Mouse (Mus musculus) testis, postnatal 14 days (tissue): ENCODE data around the gene 2410137M14Rik.
"Not testable (repeated sequence)": the region's sequence is repeated elsewhere in the genome, so short reads cannot be mapped to it uniquely, and the experiment has no call there.

Experiments used
- DNase-seq: peaks from one replicate; pipeline ENCODE4 v3.0.0; 2021; ENCODE audit warnings: low spot score

2410137M14Rik gene

DNA sequence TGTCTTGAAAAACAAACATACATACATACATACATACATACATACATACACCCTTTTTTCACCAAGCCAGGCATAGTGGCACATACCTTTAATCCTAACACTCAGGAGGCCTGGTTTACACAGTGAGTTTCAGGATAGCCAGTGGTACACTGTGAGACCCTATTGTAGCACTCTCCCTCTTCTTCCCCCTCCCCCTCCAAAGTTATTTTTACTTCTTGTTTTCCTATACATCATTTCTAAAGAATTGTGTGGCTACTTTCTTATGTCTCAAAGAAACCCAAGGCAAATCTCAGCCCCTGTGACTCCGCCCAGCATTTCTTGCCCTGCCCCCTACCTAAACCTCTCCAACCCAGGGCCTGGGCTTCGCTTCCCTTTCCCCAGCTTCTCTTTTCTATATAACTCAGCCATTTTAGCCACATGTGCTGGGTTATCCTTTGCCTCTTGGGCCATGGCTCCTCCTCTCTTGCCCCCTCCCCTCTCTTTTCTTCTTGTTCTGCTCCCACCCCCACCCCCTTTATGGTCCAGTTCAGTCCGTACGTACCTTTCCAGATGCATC lies 12.8 kb upstream of the 2410137M14Rik start:
- DNase-seq, result no peak

DNA sequence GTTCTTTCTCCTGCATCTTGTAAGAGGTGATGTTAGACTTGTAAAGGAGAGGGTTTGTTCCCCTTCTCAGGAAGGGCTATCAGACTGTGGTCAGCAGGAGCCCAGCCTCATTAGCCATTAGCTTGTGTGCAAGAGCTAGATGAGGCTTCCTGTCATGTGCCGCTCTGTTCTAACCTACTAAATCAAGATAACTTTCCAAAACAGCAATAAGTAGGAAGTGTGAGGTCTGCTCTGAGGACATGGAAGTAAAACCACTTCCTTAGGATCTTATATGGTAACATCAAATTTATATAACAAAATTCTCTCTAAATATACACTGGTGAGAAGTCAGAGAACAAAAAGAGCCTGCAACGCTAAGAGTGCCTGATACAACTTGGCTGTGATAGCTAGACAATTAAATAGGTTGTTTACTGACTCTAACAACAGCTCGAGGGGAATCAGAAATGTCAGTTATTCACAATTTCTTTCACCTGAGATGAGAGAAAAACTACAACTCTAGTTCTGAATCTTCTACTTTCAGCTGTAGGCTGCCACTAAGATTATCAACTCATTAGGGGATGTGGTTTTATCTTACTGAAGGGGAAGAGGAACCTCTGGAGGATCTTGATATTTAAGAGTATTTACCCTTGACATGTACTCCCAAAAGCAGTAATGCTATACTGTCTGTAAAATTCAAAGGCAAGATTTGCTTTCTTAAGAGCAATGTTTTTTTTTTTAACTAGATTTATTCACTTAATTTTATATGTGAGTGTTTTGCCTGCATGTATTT lies 11.5 kb upstream of the 2410137M14Rik start:
- no peak for DNase-seq

DNA sequence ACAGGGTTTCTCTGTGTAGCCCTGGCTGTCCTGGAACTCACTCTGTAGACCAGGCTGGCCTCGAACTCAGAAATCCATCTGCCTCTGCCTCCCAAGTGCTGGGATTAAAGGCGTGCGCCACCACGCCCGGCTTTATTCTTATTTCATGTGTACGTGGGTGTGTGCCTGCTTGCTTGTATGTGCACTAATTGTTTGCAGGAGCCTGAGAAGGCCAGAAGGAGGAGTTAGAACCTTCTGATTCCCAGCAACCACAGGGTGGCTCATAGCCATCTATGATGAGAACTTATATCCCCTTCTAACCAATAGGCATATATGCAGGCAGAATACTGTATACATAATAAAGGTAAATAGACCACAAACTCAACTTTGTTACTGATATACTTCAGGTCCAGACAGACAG lies 9.6 kb upstream of the 2410137M14Rik start:
- not testable (repeated sequence) for DNase-seq

- DNase-seq, result no peak
Measured at GRCm38 (mm10) chr17:36989437-36989836, 8.4 kb upstream of the 2410137M14Rik start, which contains the start of gene H2-M5. Gene H2-M5, minus strand, starts transcription at chr17:36989537.

GRCm38 (mm10) chr17:36988475-36988874 lies 7.4 kb upstream of the 2410137M14Rik start:
- DNase-seq, result no peak

- no peak for DNase-seq
Measured at GRCm38 (mm10) chr17:36982253-36983155, 1.5 kb upstream of the 2410137M14Rik start.

DNA sequence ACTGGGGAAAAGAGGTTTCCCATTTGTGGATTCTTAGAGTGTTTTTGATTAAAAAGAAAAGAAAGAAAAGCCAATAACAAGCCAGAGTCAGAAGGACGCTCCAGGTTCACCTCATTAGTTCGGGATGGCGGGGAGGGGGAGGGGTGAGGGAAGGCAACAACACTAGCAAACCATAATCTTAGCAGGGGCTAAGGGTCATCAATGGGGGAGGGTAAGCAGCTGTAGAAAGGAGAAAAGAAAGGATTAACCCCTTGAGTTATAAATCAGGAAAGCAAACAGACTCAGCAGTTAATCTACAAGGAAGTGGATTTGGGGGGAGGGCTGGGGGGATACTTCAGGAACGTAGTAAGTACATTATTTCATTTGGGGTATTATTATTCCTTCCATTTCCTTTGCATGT lies 808 bp upstream of the 2410137M14Rik start:
- DNase-seq, result no peak

DNA sequence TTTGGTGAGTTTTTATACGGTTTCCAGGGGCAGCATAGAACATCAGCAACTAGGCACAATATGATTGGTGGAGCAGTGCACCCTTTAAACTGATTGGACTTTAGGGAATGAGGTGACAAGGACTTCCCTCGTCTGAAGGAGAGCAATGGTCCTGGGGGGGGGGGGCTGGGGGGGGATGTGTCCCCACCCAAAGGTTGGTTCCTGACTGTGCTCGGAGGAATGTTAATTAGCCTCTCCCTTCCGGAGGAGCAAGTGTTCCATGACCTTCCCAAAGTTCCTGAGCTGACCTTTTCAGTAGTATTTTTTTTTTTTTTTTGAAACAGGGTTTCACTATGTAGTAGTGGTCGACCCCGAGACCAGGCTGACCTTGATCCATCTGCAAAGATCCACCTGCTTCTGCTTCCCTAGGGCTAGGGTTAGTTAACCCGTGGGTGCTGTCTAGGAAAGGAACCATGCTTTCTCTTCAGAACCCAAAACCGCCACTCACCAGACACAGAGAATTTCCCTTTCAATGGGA lies 7.7 kb downstream of the 2410137M14Rik start:
- no peak for DNase-seq

DNA sequence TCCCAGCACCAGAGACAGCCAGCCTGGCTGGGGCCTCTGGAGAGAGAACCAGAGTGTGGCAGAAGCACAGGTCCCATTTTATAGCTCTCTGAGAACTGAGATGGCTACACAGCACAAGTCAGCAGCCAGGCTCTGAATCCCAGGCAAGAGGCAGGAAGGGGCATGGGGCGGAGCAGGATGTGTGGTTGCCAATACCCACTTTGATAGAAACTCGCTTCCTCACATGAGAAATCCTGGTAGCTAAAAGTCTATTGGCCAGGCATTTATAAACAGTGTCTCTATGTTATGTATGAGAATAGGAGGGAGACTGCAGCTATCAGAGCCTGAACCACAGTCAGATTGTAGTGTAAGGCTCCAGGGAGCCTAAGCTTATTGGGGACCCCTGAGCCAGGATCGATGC lies 8.2 kb downstream of the 2410137M14Rik start:
- no peak for DNase-seq

- DNase-seq, result no peak
Measured at GRCm38 (mm10) chr17:36971172-36971850, 9.7 kb downstream of the 2410137M14Rik start.

DNA sequence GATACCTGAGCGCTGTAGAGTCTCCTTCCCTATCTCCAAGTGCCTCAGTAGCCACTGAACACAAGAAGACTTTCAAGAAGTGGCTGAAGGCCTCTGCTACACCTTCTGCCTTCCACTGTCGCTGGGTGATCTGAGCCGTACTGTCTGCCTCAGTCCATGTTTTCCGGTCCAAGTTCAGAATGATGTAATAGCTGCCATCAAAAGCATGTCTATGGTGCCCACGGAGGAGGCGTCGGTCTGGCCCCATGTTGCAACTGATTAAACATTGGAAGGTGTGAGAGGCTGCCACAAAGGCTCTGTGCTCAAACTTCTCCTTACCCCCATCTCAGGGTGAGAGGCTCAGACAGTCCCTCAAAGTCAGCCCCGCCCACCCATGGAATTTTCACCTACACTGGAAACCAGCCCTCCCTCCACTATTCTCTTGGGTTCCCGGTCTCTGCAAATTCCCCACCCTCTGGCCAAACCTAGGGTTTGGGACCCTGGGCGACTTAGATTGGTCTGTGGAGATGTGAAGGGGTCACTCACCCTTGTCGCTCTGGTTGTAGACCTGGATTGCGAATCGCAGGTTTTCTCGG lies 10.6 kb downstream of the 2410137M14Rik start:
- DNase-seq, result no peak

DNA sequence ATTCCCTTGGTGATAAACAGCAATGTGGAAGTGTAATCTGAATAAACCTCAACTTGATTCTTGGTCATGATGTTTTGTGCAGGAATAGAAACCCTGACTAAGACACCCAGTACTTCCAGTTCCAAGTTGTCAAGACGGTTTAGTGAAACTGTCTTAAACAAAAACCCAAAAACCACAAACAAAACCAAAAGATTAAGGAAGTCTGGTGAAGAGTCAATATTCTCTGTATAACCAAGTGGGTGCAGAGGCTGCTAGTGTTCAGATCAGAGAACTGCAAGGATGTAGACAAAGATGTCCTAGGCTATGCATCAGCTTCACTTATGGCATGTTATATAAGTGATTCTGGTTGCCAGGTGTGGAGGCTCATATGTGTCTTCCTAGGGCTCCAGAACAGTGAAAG lies 14.2 kb downstream of the 2410137M14Rik start:
- DNase-seq, result no peak

GRCm38 (mm10) chr17:36961125-36961524 lies 19.9 kb downstream of the 2410137M14Rik start:
- no peak for DNase-seq

- DNase-seq, result no peak
Measured at GRCm38 (mm10) chr17:36958884-36959283, 22.2 kb downstream of the 2410137M14Rik start.

- peak; percentile 95 for DNase-seq
Measured at GRCm38 (mm10) chr17:36957999-36958743, 22.9 kb downstream of the 2410137M14Rik start, which contains the start of the genes Znrd1 and Znrd1as. Gene Znrd1, minus strand, starts transcription at chr17:36958559. Gene Znrd1as, plus strand, starts transcription at chr17:36958592.

DNA sequence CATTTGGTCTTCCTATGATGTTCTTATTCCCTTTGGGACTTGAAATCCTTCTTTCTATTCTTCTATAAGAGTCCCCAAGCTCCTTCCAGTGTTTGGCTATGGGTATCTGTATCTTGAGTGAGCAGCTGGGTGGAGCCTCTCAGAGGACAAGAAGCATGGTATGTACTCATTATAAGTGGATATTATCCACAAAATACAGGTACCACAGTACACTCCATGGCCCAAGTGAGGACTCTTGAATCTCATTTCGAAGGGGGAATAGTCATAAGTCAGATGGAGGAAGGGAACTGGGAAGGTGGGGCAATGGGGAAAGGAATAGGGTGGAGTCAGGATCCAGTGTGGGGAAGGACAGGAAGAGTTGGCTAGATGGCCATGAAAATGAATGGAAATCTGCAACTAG lies 28.0 kb downstream of the 2410137M14Rik start:
- no peak for DNase-seq

DNA sequence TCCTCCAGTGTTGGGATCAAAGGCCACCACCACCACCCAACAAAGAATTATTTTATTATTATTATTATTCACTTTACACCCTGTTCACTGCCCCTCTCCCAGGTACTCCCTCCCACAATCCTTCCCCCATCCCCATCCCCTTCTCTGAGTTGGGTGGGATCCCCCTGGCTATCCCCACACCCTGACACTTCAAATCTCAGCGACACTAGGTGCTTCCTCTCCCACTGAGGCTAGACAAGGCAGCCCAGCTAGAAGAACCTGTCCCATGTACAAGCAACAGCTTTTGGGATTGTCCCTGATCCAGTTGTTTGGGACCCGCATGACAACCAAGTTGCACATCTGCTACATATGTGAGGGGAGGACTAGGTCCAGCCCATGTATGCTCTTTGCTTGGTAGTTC lies 28.4 kb downstream of the 2410137M14Rik start:
- DNase-seq, result no peak

DNA sequence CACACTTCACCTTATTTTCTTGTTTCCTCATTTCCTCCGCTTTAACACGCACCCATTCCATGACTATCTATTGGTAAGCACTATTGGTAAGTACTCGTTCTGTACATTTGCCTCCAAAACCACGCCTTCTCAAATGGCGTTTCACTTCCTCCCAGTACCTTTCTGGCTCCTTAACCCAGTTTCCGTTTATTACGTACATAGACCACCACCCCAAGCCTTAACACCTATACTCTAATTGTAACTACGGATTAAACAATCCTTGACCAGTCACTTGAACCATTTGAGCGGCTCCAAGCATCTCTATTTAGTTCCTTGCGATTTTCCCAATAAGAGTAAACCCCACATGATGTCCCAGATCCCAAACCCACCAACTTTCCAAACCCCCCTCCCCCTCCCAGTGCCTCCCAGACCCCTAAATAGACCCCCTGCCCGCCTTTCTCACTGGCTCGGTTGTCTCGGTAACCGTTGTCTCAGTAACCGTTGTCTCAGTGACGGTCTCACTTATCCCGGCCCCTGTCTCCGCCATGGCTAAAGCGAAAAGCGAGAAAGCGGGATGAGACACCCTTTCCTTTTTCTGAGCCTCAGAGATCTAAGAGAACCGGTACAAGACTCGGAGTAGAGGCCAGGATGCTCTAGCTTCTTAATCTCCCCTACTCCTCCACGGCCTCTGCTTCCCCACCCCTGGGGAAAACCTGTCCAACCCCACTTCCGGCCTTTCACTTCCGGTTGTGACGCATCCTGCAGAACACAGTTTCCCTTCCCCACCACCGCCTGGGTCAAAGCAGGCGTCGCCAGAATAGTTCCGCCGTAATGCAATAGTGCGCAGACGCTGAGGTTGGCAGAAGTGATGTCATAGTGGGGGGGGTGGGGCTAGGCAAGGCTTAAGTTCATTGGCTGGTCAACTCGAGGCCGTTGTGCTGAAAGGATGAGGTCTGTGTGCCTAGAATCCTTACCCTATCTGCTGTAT lies 29.8 kb downstream of the 2410137M14Rik start, which contains the start of gene Ppp1r11:
Gene Ppp1r11, minus strand, starts transcription at position 761 of the 967 bp plus-strand sequence.
- peak; percentile 95 for DNase-seq

DNA sequence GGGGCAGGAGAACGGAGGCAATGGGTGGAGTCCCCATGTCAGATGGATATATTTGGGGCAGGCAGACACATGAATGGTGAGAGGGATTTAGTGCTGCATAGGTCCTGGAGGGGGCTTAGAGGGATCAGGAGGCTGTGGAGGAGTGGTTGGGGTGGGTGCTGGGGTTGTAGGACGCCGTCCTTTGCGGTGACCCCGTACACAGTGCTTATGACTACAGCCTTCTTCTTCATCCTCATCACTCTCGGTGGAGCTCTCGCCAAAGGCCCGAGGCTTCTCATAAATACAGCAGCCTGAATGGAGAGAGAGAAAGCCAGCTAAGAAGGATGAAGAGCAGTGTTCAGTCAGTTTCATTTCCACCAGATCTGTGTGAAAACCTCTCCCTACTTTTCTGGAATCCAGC lies 31.8 kb downstream of the 2410137M14Rik start:
- no peak for DNase-seq
